Mouse (Mus musculus) MEL (cell line): ENCODE data around the gene Zzz3. TPM values are rescaled to one million over a fixed set of nuclear protein-coding genes. Genes with fewer than 3 reads are reported as not detected.
A peak's percentile ranks its signal among the peaks of the same experiment; 100 is the strongest.
"Not testable (repeated sequence)": the region's sequence is repeated elsewhere in the genome, so short reads cannot be mapped to it uniquely, and the experiment has no call there.

Experiments
- DNase-seq: peaks from one replicate; pipeline ENCODE4 v3.0.0; 2011; ENCODE audit warnings: low read depth, low spot score
- H3K27ac ChIP-seq: 2 replicates; pipeline ENCODE4 v1.5.1; 2012; ENCODE audit warnings: low read depth, mild to moderate bottlenecking, control low read depth, low read length, moderate library complexity; ENCODE audit not compliant: control insufficient read depth
- H3K27me3 ChIP-seq, 2 experiments: fragments of 150-350 bp in 1 of 2; sonication (generic) in 1 of 2; 2 replicates each; pipeline ENCODE4 v1.6.1; 2012; ENCODE audit warnings: low read length in 2 of 2, mild to moderate bottlenecking in 2 of 2, improper control_type of control experiment in 1 of 2, moderate library complexity in 1 of 2; ENCODE audit not compliant: insufficient read depth in 2 of 2, control insufficient read depth in 1 of 2
- H3K36me3 ChIP-seq, 2 experiments: 2 replicates each; pipeline ENCODE4 v1.6.1; 2012 to 2014; ENCODE audit warnings: low read length in 2 of 2, improper control_type of control experiment in 1 of 2, inconsistent platforms in 1 of 2, mild to moderate bottlenecking in 1 of 2; ENCODE audit not compliant: insufficient read depth in 2 of 2, control insufficient read depth in 1 of 2
- H3K4me1 ChIP-seq, 2 experiments: fragments of 150-350 bp in 1 of 2; sonication (generic) in 1 of 2; 2 replicates each; pipeline ENCODE4 v1.6.1; 2012; ENCODE audit warnings: low read length in 2 of 2, improper control_type of control experiment in 1 of 2, mild to moderate bottlenecking in 1 of 2; ENCODE audit not compliant: insufficient read depth in 2 of 2, control insufficient read depth in 1 of 2
- H3K4me3 ChIP-seq, 2 experiments: fragments of 150-350 bp in 1 of 2; sonication (generic) in 1 of 2; 2 replicates each; pipeline ENCODE4 v1.5.1; 2012; ENCODE audit warnings: low read depth in 2 of 2, low read length in 2 of 2, mild to moderate bottlenecking in 2 of 2, moderate library complexity in 2 of 2, control low read depth in 1 of 2, improper control_type of control experiment in 1 of 2; ENCODE audit not compliant: control insufficient read depth in 1 of 2, insufficient read depth in 1 of 2
- H3K79me2 ChIP-seq: 2 replicates; pipeline ENCODE4 v1.6.1; 2012; ENCODE audit warnings: mild to moderate bottlenecking, low read length, moderate library complexity; ENCODE audit not compliant: control insufficient read depth, poor library complexity, insufficient read depth
- H3K9ac ChIP-seq: 2 replicates; pipeline ENCODE4 v1.6.1; 2012; ENCODE audit warnings: low read depth, mild to moderate bottlenecking, control low read depth, low read length, moderate library complexity; ENCODE audit not compliant: control insufficient read depth, poor library complexity, severe bottlenecking
- H3K9me3 ChIP-seq: fragments of 150-350 bp; sonication (generic); replicated peaks from 2 replicates; pipeline ENCODE4 v1.6.1; 2012; ENCODE audit warnings: mild to moderate bottlenecking, low read length, improper control_type of control experiment, moderate library complexity; ENCODE audit not compliant: insufficient read depth
- BHLHE40 ChIP-seq: IDR thresholded peaks from 2 replicates; pipeline ENCODE4 v1.6.1; 2012; ENCODE audit warnings: low read depth, mild to moderate bottlenecking, inconsistent platforms, low read length, improper control_type of control experiment, borderline replicate concordance
- CHD2 ChIP-seq: IDR thresholded peaks from 2 replicates; pipeline ENCODE4 v1.6.1; 2011; ENCODE audit warnings: low read length, improper control_type of control experiment
- E2F4 ChIP-seq: IDR thresholded peaks from 2 replicates; pipeline ENCODE4 v1.6.1; 2011; ENCODE audit warnings: low read depth, low read length, improper control_type of control experiment, borderline replicate concordance
- ETS1 ChIP-seq: IDR thresholded peaks from 2 replicates; pipeline ENCODE4 v1.6.1; 2012; ENCODE audit warnings: low read depth, mild to moderate bottlenecking, inconsistent platforms, low read length, improper control_type of control experiment, moderate library complexity
- GABPA ChIP-seq: IDR thresholded peaks from 2 replicates; pipeline ENCODE4 v1.6.1; 2012; ENCODE audit warnings: low read depth, mild to moderate bottlenecking, inconsistent platforms, low read length, improper control_type of control experiment, moderate library complexity
- HCFC1 ChIP-seq: IDR thresholded peaks from 2 replicates; pipeline ENCODE4 v1.6.1; 2012; ENCODE audit warnings: low read depth, mild to moderate bottlenecking, inconsistent platforms, low read length, improper control_type of control experiment, moderate library complexity
- KAT2A ChIP-seq: conservative IDR thresholded peaks from 2 replicates; pipeline ENCODE4 v1.6.1; 2012; ENCODE audit warnings: low read depth, low read length, improper control_type of control experiment, inconsistent platforms
- MAFK ChIP-seq: IDR thresholded peaks from 2 replicates; pipeline ENCODE4 v1.6.1; 2011; ENCODE audit warnings: low read depth, mild to moderate bottlenecking, low read length, improper control_type of control experiment, borderline replicate concordance
- MAX ChIP-seq: IDR thresholded peaks from 2 replicates; pipeline ENCODE4 v1.6.1; 2011; ENCODE audit warnings: low read length, improper control_type of control experiment
- MAZ ChIP-seq: IDR thresholded peaks from 2 replicates; pipeline ENCODE4 v1.6.1; 2012; ENCODE audit warnings: low read depth, mild to moderate bottlenecking, inconsistent platforms, low read length, improper control_type of control experiment
- MEF2A ChIP-seq: IDR thresholded peaks from 2 replicates; pipeline ENCODE4 v1.6.1; 2014; ENCODE audit warnings: low read depth, mild to moderate bottlenecking, inconsistent platforms, low read length, improper control_type of control experiment; ENCODE audit not compliant: poor library complexity, insufficient replicate concordance, severe bottlenecking; ENCODE audit errors: extremely low read depth
- MXI1 ChIP-seq: IDR thresholded peaks from 2 replicates; pipeline ENCODE4 v1.6.1; 2011; ENCODE audit warnings: mild to moderate bottlenecking, low read depth, low read length, improper control_type of control experiment
- MYC ChIP-seq: IDR thresholded peaks from 2 replicates; pipeline ENCODE4 v1.6.1; 2011; ENCODE audit warnings: low read depth, mild to moderate bottlenecking, low read length, improper control_type of control experiment, moderate library complexity
- NRF1 ChIP-seq: IDR thresholded peaks from 2 replicates; pipeline ENCODE4 v1.6.1; 2014; ENCODE audit warnings: low read depth, mild to moderate bottlenecking, inconsistent platforms, low read length, improper control_type of control experiment, moderate library complexity; ENCODE audit not compliant: poor library complexity, insufficient read depth, severe bottlenecking
- POLR2AphosphoS2 ChIP-seq: IDR thresholded peaks from 2 replicates; pipeline ENCODE4 v1.6.1; 2011; ENCODE audit warnings: low read length, improper control_type of control experiment
- POLR2AphosphoS5 ChIP-seq: IDR thresholded peaks from 2 replicates; pipeline ENCODE4 v1.6.1; 2012; ENCODE audit warnings: low read depth, borderline replicate concordance, mild to moderate bottlenecking, inconsistent platforms, low read length, moderate library complexity, mixed read lengths
- SIN3A ChIP-seq: IDR thresholded peaks from 2 replicates; pipeline ENCODE4 v1.6.1; 2012; ENCODE audit warnings: low read length, improper control_type of control experiment, inconsistent platforms
- SMC3 ChIP-seq: IDR thresholded peaks from 2 replicates; pipeline ENCODE4 v1.6.1; 2011; ENCODE audit warnings: low read depth, low read length, improper control_type of control experiment
- USF1 ChIP-seq: IDR thresholded peaks from 2 replicates; pipeline ENCODE4 v1.6.1; 2014; ENCODE audit warnings: low read depth, mild to moderate bottlenecking, inconsistent platforms, low read length, improper control_type of control experiment, moderate library complexity
- ZC3H11A ChIP-seq: IDR thresholded peaks from 2 replicates; pipeline ENCODE4 v1.6.1; 2012; ENCODE audit warnings: low read depth, mild to moderate bottlenecking, inconsistent platforms, low read length, improper control_type of control experiment
- ZKSCAN1 ChIP-seq: IDR thresholded peaks from 2 replicates; pipeline ENCODE4 v1.6.1; 2012; ENCODE audit warnings: low read depth, mild to moderate bottlenecking, inconsistent platforms, low read length, improper control_type of control experiment, moderate library complexity
- ZNF384 ChIP-seq: IDR thresholded peaks from 2 replicates; pipeline ENCODE4 v1.6.1; 2012; ENCODE audit warnings: low read depth, mild to moderate bottlenecking, inconsistent platforms, low read length, improper control_type of control experiment
- polyA plus RNA-seq, 2 experiments: library from polyadenylated mRNA; stranded (reverse) in 1 of 2; unstranded in 1 of 2; fragments of >175 nt in 1 of 2; fragments of >200 nt in 1 of 2; gene quantifications; 2 replicates each; pipeline versions ENCODE4 v1.2.1 to v1.2.4; 2012; ENCODE audit warnings: low replicate concordance in 2 of 2, low read depth in 1 of 2; ENCODE audit not compliant: insufficient read length in 2 of 2, insufficient read depth in 1 of 2, missing spikeins in 1 of 2
- total RNA-seq: library from RNA; depleted of rRNA; stranded (reverse); fragments of 300-350 nt; gene quantifications from 2 replicates; pipeline ENCODE4 v1.2.3, GENCODE M21; 2012

Zzz3 gene
- total and polyA plus RNA-seq, 3 experiments: 46.1 to 507 (median 53.7) TPM

DNA sequence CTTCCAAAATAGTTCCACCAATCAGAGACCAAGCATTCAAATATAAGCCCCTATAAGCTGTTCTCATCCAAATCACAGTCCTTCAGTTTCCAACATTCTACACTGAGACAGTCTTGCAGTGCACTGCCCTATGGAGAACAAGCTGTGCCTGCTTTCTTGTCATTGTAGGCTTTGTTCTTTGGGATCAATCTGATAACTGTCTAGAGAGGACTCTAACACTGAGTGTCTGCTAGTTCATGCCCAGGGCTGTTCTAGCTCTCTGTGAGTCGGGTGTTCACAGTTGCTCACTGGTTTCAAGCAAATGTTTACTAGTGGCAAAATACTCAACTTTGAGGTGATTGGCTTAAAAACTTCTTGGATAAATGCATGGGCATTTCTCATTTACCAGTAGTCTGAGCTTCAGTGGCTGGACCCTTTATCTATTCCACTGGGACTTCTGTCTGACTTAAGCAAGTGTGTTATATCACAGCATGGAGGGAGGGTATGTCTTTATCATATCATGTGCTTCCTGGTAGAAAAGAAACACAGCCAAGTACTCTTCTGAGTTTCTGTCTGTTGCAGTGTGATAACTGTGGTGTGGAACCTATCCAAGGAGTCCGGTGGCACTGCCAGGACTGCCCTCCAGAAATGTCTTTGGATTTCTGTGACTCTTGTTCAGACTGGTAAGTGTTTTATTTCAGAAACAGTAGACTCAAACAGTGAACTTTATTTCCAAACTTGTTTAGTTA is 62.2 kb downstream of the Zzz3 start (continued):
- TF ChIP-seq ZC3H11A (no peak), GABPA (no peak), HCFC1 (no peak), MAZ (no peak), SMC3 (no peak), MYC (peak; percentile 77), MXI1 (peak; percentile 74), KAT2A (no peak), USF1 (peak; percentile 60), MAFK (peak; percentile 49; the same call in 1 of the 2 replicates), POLR2AphosphoS2 (peak; percentile 67), CHD2 (no peak), MEF2A (no peak), BHLHE40 (peak; percentile 74; the same call in 1 of the 2 replicates), NRF1 (no peak), ZNF384 (no peak), MAX (peak; percentile 72)

DNA sequence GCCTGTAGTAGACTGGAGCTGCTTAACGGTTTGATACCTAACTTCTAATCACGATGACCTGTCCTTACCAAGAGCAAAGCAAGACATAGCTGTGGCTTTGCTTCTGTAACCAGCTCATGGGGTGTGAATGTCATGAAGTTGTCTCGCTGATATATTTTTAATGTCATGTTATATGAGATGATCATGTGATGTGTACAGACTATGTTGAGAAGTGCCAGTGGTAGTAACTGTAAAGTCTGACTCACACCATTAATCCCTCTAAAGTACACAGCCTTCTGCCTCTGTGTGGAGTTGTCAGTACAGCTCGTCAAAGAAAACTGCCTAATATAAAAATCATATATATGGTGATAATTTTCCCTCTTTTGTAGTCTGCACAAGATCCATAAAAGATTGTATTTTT is 63.6 kb downstream of the Zzz3 start:
- not testable (repeated sequence) for H3K27me3 ChIP-seq, H3K79me2 ChIP-seq, H3K27ac ChIP-seq, H3K4me1 ChIP-seq, H3K9me3 ChIP-seq, H3K9ac ChIP-seq, H3K4me3 ChIP-seq, DNase-seq
- peaks cover 18 to 27% of the 10 kb centered on the region in 2 experiments for H3K36me3 ChIP-seq

DNA sequence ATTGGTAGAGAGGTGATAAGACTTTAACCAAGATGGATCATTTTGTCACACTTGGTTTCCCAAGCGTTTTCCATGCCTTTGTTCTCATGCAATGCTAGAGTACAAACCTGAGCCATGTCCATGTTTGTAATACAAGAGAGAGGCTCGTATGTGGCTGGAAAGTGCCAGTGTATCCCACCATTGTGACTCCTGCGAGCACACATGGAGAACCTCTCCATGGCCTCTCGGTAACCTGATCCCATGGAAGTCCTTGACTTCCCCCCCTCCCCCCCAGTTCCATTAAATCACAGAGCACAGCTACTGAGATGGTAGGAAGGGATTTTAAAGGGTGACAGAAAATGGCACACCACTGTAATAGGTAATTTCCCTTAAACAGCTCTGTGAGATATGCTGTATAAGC is 65.5 kb downstream of the Zzz3 start:
- Histone ChIP-seq H3K9me3 (no peaks in the 10 kb centered on the region), H3K4me1 (peaks cover 5% of the 10 kb centered on the region in 2 experiments), H3K79me2 (no peaks in the 10 kb centered on the region), H3K27me3 (no peaks in the 10 kb centered on the region), H3K27ac (no peak overlapping the region), H3K36me3 (peaks cover 17% of the 10 kb centered on the region in 2 experiments), H3K4me3 (no peak overlapping the region), H3K9ac (no peak overlapping the region)
- no peak for DNase-seq
- TF ChIP-seq SMC3 (no peak), E2F4 (no peak), MEF2A (no peak), USF1 (no peak), MYC (no peak), MAFK (no peak), ETS1 (no peak), POLR2AphosphoS5 (no peak), KAT2A (no peak), SIN3A (no peak), ZKSCAN1 (no peak)
- TF ChIP-seq, all 39 proteins: peak for 0
